Mouse (Mus musculus) megakaryocyte progenitor cell, adult 5-6 weeks (primary cell): ENCODE measurements around the gene Sumo1. TPM values are rescaled to one million over a fixed set of nuclear protein-coding genes. Genes with fewer than 3 reads are reported as not detected.
A peak's percentile ranks its signal among the peaks of the same experiment; 100 is the strongest.

Experiments
- ATAC-seq: replicated peaks from 2 replicates; pipeline ENCODE4 v1.8.0; 2016; ENCODE audit warnings: mild to moderate bottlenecking, moderate TSS enrichment, inconsistent platforms; ENCODE audit not compliant: poor library complexity
- total RNA-seq, 2 experiments: library from RNA; stranded (forward) in 1 of 2; stranded (reverse) in 1 of 2; fragments of 157-497, 149-512 nt in 1 of 2; fragments of 200-1000 nt in 1 of 2; gene quantifications; 2 replicates each; pipeline versions ENCODE4 v1.2.3 to v1.2.4; 2015 to 2017

Sumo1 gene
- total RNA-seq, 2 experiments from 2014 or later = 171 to 253 TPM

GRCm38 (mm10) chr1:59594586-59595266 lies 75.9 kb downstream of the Sumo1 start:
- no peak for ATAC-seq

DNA sequence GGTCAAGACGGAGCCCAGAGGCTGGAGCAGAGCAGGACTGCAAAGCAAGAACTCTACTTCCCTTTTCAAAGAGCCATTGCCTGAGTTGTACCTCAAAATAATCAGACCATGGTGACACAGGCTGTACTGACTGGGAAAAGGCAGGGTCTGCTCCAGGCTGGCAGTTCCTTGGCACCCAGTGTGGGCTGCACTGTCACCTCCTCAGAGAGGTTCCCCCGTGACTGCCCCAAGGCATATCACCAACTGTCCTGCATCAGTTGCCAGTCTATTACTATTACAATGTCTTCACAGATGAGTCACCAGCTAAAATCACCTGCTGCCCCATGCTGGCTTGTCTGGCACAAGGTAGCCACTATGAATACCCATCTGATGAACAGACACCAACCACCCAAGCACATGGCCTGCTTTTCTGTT lies 77.0 kb downstream of the Sumo1 start:
- peak; percentile 60 for ATAC-seq

DNA sequence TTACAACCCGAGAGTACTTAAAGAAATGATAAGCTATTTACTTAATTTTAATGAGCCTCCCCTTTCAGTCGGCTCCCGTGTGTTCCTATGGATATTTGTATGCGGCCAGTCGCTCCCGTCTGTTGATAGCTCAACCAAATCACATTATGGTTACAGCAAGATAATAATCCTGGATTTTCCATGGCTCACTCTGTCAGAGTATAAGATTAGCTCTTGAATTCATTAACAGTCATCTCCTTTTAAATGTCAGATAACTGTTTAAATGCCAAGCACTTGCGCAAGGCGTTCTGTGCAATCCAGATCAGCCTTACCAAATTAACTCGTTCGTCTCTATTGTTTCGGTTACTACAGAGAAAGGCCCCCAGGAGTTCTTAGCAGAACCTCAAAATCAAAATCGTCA lies 77.8 kb downstream of the Sumo1 start:
- ATAC-seq = 0 out of 2 replicates have a peak, but pooled peaks have one; percentile 29

DNA sequence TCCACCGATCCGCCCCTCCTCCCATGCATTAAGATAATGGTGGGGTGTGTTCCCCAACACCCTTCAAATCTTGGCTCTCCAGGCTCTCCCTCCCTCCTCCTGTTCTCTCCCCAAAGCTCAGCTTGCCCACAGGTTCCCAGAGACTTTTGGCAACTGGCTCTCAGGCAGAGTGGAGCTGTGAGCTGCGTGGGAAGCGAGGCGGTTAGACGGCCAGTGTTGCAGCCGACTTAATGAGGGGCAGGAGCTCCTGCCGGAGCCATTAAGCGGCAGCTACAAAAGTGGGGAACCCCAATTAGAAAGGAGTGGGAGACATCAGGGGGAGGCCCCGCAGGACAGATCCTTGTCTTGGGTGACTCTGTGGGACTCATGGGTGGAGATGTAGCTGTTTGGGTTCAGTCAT lies 78.3 kb downstream of the Sumo1 start:
- no peak for ATAC-seq

DNA sequence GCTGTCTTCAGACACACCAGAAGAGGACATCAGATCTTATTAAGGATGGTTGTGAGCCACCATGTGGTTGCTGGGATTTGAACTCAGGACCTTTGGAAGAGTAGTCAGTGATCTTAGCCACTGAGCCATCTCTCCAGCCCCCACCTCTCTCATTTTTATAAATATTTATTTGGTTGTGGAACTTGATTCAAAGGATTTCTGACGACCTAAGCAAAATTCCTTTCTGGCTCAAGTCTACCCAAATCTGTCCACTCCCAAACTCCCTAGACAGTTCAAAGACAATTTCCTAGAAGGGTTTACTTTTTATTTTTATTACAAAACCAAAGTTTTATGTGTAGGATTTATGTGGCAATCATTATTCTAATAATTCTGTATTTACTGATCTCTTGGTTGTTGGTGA lies 81.4 kb downstream of the Sumo1 start:
- ATAC-seq = no peak

GRCm38 (mm10) chr1:59584656-59585410 lies 85.8 kb downstream of the Sumo1 start:
- ATAC-seq = peak; percentile 94

- ATAC-seq = no peak
These were observed 89.8 kb downstream of the Sumo1 start for GRCm38 (mm10) chr1:59580880-59581279.

GRCm38 (mm10) chr1:59580131-59580751 lies 90.4 kb downstream of the Sumo1 start:
- 0 out of 2 replicates have a peak, but pooled peaks have one; percentile 44 for ATAC-seq

DNA sequence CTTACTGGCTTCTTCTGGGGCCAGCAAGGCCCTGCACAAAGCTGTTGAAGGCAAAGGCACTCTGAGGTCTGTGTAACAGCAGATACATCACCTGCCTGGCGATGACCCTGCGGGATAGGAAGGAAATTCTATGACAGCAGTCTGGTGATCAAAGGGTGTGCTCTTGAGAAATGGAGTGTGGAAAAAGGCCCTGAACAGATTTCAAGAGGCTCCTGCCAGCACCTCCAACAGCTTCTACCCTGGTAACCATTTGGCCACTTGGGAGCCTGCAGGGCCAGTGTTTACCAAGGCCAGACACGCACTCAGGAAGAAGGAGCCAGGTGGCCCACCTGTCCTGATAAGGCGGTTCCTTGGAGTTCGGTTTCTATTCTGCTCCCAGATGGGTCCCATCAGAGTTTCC lies 91.3 kb downstream of the Sumo1 start:
- ATAC-seq = no peak

DNA sequence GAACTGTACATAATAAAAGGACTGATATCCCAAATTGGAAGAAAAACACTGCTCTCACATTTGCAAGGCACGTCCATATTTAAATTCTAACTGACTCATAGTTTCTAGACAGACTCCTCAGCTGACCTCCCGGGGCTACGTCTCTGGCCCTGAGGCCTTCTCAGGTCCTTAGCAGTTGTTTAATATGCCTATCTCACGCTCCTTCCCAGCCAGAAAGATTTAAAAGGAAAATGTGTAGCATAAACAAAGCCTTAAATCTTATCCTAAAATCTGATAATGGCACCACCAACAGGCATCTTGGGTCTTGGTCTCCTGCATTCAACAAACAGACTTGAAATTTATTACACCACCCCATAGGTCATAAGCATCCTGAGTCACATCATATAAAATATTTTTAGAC lies 91.9 kb downstream of the Sumo1 start:
- no peak for ATAC-seq

- ATAC-seq = no peak
These were observed 96.1 kb downstream of the Sumo1 start for GRCm38 (mm10) chr1:59574262-59575187.

GRCm38 (mm10) chr1:59573843-59574242 lies 96.8 kb downstream of the Sumo1 start:
- no peak for ATAC-seq

GRCm38 (mm10) chr1:59571502-59571901 lies 99.1 kb downstream of the Sumo1 start:
- ATAC-seq = peak; percentile 68

DNA sequence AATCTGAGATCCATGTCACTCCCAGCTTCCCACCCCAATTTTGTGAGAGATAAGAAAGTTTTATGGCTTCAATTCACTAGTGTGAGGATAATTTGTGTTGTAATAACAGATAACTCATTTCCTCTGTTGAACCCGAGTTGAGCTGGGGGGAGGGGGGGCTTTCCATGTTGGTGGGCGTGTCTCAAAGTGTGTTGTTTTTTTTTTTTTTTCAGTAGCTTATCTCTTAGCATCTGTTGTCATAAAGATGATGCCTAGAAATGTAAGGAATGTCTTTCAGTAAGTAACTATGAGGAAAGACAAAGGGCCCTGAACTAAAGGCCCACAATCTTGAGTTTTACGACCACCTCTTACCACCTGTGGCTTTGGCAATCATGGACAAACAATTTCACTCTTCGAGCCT lies 99.9 kb downstream of the Sumo1 start:
- no peak for ATAC-seq

- ATAC-seq = no peak
These were observed 101.3 kb downstream of the Sumo1 start for GRCm38 (mm10) chr1:59569301-59569700.

DNA sequence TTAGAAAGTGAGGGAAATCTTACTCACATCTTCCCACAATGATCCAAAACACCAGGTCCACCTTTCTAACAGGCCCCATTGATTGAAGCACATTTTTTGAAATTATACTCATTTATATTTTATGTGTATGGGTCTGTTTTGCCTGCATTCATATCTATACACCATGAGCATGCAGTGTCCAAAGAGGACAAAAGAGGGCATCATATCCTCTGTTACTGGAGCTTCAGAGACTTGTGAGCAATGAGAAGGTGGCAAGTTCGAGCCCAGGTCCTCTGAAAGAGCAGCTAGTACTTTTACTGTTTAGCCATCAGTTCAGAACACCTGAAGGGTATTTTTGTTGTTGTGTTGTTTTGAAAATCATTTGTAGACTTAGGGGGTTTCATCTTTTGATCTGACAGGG lies 102.4 kb downstream of the Sumo1 start:
- no peak for ATAC-seq

GRCm38 (mm10) chr1:59567521-59567920 lies 103.1 kb downstream of the Sumo1 start:
- no peak for ATAC-seq

- no peak for ATAC-seq
These were observed 103.7 kb downstream of the Sumo1 start for GRCm38 (mm10) chr1:59566926-59567325.

DNA sequence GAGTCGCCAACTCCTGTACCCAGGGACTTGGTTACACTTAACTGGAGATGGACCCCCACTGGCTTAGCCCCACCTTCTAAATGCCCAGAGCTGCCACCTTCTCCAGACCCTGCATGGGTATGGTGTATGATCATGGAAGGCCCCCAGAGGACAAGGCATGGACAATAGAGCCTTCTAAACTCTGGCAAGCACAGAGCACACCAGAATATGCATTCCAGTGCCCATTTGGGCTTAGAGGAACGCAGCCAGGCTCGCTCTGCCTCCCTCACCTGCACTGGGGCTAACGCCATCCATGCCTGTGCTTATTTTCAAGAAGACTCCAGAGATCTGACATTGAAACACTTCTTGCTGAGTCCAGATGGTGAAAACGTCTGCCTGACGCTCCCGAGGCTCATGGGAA lies 104.4 kb downstream of the Sumo1 start:
- no peak for ATAC-seq

- peak; percentile 77 for ATAC-seq
These were observed 104.8 kb downstream of the Sumo1 start for GRCm38 (mm10) chr1:59565804-59566203.

GRCm38 (mm10) chr1:59563581-59563980 lies 107.1 kb downstream of the Sumo1 start:
- no peak for ATAC-seq
